Mouse (Mus musculus): ENCODE results near the gene Fgf12. TPM values are rescaled to one million over a fixed set of nuclear protein-coding genes. Genes with fewer than 3 reads are reported as not detected.

The Fgf12 gene
- 10 to 100 TPM in 1 of 2 experiments, 1 to 10 TPM in 1; 7.2 to 22.1 TPM for total RNA-seq (2021)
- long read RNA-seq, experiment 1, result 0 reads
- long read RNA-seq, experiment 2, partial matches to known transcripts, result 1 of 3 reads
- long read RNA-seq, experiment 2, other reads (novel, unspliced or antisense), result 2 of 3 reads

DNA sequence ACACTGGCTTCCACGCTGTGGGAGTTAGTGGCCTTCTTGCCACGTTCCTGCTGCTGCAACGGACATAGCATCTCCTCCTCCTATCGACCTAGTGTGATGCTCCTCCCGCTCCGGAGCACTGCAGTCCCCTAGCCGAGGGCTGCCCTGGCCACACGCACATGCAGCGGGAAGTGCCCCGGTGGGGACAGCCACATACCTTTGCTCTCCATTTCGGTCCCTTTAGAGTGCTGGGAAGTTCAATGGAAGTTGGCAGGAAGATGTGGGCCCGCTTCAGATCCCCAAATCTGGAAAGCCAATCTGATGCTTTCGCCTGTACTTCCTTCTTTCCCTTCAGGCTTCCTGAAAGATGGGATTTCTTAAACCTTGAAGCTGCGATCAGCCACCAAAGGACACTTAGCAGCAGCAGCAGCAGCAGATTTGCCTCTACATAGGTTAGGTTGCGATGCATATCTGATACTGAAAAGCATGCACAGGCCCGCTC is at the start of gene Fgf12:
Fgf12 (minus strand) TSS at position 431 of the 481 bp plus-strand sequence.
- DNase-seq, result peak in 1 of 2 experiments; percentile 6

GRCm38 (mm10) chr16:28793115-28793514 is 40.2 kb upstream of the Fgf12 start:
- DNase-seq, result peak; percentile 9 to 55

More for the DNA sequence above, at the start of gene Fgf12:
- intact Hi-C loops (cut with DNase I), result no loop called here

GRCm38 (mm10) chr16:28770276-28770675 is 17.4 kb upstream of the Fgf12 start:
- intact Hi-C loops (cut with DNase I), result no loop called here
- no peak for DNase-seq

More at GRCm38 (mm10) chr16:28793115-28793514, 40.2 kb upstream of the Fgf12 start:
- intact Hi-C loops (cut with DNase I), result loop anchor here (2.0 kb wide), 1 partner anchor 200 kb away; no protein-coding TSS in a partner anchor

GRCm38 (mm10) chr16:28761417-28761976 is 8.6 kb upstream of the Fgf12 start:
- intact Hi-C loops (cut with DNase I), result no loop called here
- no peak for DNase-seq

GRCm38 (mm10) chr16:28753124-28753917 is 453 bp upstream of the Fgf12 start:
- DNase-seq, result peak; percentile 59 to 66

GRCm38 (mm10) chr16:28734461-28734860 is 18.4 kb downstream of the Fgf12 start:
- DNase-seq, result no peak
- intact Hi-C loops (cut with DNase I), result no loop called here

More at GRCm38 (mm10) chr16:28753124-28753917, 453 bp upstream of the Fgf12 start:
- intact Hi-C loops (cut with DNase I), result no loop called here

DNA sequence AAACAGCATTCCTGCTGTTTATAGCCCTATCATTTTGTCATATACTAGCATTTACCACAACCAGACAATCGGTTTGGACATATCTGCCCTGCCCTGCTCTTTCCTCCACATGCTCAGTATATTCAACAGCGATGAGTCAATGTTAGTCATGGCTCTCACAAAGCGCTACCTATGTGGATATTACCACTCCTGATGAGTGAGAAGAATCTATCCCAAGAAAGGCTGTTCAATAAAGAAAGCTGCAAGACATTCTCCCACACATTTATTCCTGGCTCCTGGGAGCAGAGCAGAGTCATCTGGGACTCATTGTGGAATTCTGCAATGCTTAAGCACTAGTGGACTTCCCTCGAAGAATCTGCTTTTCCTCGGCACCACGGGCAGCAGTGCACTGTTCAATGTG is 26.1 kb downstream of the Fgf12 start:
- intact Hi-C loops (cut with DNase I), result no loop called here
- no peak for DNase-seq

DNA sequence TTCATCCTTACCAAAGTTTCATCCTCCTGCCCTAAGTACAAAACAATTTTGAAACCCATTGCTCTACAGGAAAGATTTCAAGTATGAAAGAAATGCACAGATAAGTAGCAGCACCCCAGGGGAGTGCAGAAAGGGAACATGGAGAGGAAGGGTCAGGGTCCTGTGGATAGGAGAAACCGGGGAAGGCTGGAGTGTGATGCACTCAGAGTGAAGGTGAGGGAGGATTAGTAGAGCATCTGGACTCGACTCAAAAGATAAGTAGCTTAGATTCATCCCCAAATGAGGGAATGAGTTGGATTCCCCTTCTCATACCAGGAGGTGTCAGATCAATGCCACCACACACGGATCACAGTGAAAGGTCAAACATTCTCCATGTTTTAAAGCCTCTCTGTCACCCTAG is 46.2 kb downstream of the Fgf12 start:
- DNase-seq, result no peak
- intact Hi-C loops (cut with DNase I), result no loop called here

DNA sequence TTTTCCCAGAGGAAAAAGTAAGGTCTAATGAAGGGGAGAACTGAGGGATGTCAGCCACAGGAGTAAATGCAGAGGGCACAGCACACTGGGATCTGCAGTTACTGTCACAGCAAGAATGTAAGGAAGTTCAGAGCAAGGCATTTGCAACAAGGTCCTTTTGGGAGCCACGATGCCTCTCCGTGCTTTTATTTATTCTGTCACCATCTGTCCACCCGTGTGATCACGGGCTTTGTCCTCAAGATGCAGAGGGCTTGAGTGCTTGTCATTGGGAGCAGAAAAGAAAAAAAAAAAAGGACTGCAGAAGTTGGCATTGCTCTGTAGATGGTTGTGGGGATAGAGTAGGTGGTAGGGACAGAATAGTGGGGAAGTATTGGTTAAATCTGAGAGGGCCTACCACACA is 52.5 kb downstream of the Fgf12 start:
- intact Hi-C loops (cut with DNase I), result no loop called here
- DNase-seq, result no peak

DNA sequence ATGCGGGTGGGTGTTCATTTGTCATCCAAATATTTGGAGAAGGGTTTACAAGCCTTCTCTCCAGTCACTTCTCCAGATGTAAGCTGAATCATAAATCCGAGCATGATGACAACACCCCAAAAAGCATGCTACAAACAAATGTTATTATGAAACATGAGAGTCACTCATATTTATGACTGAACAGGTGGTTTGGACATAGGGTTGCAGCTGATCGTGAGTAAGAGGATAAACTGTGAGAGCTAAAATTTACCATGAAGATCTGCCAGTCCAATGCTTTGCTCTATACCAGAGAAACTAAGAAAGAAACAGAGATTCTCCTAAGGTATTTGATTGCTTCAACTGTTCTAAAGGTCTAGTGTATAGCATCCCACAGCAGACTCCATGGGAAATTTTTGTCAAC is 56.0 kb downstream of the Fgf12 start:
- intact Hi-C loops (cut with DNase I), result no loop called here
- no peak for DNase-seq

DNA sequence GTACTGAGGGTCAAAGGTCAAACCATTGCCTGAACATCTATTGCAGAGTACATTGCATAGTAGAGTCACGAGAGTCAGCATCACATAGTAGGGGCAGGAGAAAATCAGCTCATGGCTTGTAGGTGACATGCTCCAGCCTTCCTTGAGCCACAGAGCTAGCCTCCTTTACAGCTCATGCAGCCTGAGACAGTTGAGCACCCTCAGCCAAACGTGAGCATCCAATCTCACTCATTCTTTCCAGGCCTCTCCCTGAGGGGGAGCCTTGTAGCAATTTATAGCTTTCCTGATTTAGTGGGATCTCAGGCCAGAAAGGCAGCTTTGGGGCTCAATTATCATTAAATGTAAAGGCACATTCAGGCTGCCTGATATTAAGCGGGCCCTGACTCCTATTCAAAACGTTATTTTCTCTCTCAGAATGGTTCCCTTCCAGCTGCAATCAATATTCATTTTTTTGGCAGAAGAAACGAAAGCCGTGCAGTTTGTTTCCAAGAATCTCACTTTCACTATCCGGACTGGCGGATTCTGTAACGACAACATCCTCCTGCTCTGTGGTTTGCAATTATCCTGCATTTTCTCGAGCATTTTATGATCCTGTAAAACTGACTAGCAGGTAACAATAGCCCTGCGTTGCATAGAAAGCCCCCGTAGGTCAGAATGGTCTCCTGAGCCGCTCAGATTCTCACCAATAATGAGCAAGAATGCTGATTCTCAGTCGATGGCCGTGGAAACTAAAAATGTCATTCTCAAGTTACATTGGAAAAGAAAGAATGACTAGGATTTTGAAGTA is 58.6 kb downstream of the Fgf12 start:
- no peak for DNase-seq
- intact Hi-C loops (cut with DNase I), result no loop called here

DNA sequence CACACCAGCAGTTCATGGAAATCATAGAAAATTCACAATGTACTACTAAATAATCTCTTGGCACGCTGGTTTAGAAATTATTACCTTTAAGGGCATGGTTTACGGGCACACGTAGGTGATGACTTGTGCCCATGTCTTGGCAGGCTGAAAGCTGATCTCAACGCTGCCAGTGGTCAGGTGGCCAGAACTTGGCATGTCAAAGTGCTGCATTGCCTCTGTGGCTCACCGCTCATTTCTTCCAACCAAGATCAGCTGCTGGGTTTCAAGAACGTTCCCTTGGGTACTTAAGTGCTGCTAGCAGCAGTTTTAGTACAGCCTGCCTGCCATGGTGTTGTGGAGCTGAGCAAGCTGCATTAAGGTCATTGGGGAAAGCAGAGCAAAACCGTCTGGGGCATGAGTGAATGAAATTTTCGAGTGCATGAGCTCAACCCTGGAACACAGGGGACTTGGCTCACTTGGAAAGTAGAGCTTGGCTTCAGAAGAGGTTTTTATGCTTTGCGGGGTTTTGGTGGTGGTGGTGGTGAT is 63.9 kb downstream of the Fgf12 start:
- DNase-seq, result peak in 1 of 2 experiments; percentile 10
- intact Hi-C loops (cut with DNase I), result no loop called here

DNA sequence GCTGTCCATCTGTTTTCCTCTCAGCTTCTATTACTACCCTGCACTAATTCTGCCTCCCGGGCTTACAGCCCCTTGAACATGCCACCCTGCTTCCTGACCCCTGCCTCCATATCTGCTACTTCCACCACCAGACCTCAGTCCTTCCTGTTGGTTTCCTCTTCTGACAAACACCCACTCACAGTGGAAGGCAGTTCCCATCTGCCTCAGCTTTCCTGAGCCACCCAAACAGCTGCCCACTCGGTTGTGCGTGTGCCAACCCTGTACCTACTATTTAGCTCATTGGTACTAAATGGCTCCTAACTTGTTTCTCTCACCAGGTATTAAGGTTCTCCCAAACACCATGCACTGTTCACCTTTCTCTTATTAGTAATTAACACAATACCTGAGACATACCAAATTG is 71.2 kb downstream of the Fgf12 start:
- intact Hi-C loops (cut with DNase I), result no loop called here
- DNase-seq, result no peak

DNA sequence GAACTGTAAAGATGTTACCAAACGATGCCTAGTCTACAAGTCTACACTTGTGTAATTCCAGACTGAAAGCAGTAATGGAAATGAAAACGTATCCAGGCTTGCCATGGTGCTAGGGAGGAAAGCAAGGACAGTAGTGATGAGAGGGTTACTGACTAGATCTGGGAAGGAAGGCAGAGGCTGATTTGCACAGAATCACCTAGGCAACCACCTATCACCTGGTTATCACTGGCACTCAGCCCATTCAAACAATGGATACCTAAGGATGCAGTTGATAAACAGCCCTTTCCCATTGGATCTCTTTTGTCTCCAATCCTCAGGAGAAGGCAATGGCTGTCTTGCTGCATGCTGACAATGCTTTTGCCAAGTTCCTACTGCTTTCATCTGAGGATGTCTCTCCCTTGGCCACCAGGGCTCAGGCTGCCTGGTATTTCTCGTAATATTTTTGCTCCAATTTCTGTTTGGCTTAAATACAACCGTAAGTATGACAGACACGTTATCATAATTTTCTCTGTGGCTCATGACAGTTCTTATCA is 84.0 kb downstream of the Fgf12 start:
- intact Hi-C loops (cut with DNase I), result no loop called here
- no peak for DNase-seq

- intact Hi-C loops (cut with DNase I), result no loop called here
- no peak for DNase-seq
These were observed 100.2 kb downstream of the Fgf12 start for GRCm38 (mm10) chr16:28652640-28653039.

DNA sequence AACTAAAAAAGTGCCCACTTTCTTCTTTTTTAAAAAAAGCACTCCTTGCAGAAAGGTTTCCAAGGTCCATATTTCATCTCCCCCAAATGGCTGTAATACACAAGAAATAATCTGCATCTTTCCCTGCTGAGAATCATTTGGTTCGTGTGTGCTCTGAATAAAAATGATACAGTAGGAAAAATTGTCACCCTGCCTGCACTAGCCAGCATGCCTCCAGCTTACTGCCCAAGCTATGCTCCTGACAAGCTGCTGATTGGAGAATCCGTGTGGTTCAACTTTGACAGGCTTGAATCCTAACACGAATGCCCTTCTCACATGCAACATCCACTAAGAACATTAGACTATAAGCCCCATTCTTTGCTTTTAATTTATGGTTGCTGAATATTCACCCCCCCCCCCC is 102.3 kb downstream of the Fgf12 start:
- no peak for DNase-seq
- intact Hi-C loops (cut with DNase I), result no loop called here

DNA sequence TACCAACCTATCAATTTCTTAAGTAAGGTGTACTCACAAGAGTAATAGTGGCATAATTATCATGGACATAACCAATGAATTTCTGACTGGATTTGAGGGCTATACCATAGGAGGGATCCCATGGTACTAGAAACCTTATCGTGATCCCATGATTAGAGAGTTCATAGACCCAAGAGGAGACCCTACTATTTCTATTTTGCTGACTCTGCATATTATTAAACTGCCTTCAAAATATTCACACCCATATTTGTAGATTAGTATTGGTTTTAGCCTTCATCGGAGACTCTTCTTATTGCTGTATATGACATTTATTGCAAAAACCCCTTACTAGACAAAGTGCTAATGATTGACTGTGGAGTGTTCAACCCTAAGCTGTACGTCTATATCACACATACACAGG is 107.8 kb downstream of the Fgf12 start:
- DNase-seq, result no peak
- intact Hi-C loops (cut with DNase I), result no loop called here

- no peak for DNase-seq
- intact Hi-C loops (cut with DNase I), result no loop called here
These were observed 121.1 kb downstream of the Fgf12 start for GRCm38 (mm10) chr16:28631721-28632120.

DNA sequence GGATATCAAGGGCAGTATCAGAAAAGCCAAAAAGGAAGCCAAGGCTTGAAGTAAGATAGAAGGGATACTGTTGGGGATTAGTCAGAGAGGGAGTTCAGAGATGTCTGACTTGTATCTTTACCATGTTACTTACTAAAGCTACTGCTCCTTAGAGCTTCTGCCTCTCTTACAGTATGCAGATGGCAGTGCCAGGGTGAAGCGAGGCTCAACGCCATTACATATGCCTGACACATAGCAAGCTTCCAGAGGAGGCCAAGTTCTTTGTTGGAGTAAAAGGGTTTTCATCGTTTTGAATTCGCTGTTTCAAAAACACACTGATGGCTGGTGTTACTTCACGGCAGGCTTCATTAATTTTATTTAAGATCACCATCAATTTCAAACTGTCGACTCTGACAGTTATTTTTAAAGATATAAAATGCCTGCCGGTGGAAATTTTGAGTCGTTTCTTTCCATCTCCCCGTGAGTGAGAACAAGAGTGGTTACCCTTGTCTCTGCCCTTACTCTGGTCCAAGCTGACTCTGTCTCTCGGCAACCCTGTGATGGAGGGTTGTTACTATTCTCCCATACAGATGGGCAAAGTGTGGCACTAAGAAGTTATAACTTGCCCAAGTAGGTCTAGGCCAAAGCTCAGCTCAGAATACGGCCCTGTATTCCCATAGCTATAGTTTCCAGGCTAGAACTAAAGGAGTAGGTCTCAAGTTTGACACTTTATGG is 121.9 kb downstream of the Fgf12 start:
- no peak for DNase-seq
- intact Hi-C loops (cut with DNase I), result no loop called here

- intact Hi-C loops (cut with DNase I), result no loop called here
- no peak for DNase-seq
These were observed 126.6 kb downstream of the Fgf12 start for GRCm38 (mm10) chr16:28626259-28626658.
